Comparison of ENCODE assay signal across 11 mouse cellular contexts in genomic region chr5:91103943-91104665, GRCm38 (mm10). TPM values are rescaled to one million over a fixed set of nuclear protein-coding genes. Genes with fewer than 3 reads are reported as not detected.
DNase-seq lines count a peak whose midpoint lies in the region; ATAC-seq lines count a peak whose summit lies in the region.
"Had no signal": no experiment of that assay in that cellular context is flagged by ENCODE, and none has a peak within 500 bp of the region (broad histone marks: within the 10 kb centered on the region; RNA-seq: fewer than 3 reads in every experiment).

No protein-coding gene starts in this region.

- 0 out of 2 replicates have a peak, but pooled peaks cover 3% of the 10 kb centered on the region for H3K4me1 ChIP-seq in forebrain, embryonic 16.5 days (replicated peaks; ENCODE audit: control insufficient read depth, insufficient read depth, low read length)
- H3K4me1 ChIP-seq: neural tube, embryonic 13.5 days had no signal

- no peak overlapping the region for H3K27ac ChIP-seq in forebrain, embryonic 16.5 days (ENCODE audit: low read length)
- H3K27ac ChIP-seq: macrophage; neural tube, embryonic 13.5 days had no signal

- DNase-seq in adrenal gland, postnatal 14 days: peak; percentile 5
- no peak for DNase-seq in adrenal gland, adult (ENCODE audit: inconsistent age in 2 of 2, low spot score in 1 of 2)
- DNase-seq in layer of hippocampus, postnatal 10 days (ENCODE audit: low spot score in 2 of 2): peak; percentile 45 to 46
- no peak for DNase-seq in layer of hippocampus, adult 11-12 months (ENCODE audit: low spot score)
- DNase-seq in brain, embryonic 18.5 days (ENCODE audit: low read depth, low spot score): peak; percentile 24
- DNase-seq in thymus, postnatal 10 days (ENCODE audit: low spot score in 2 of 2): no peak
- no peak for DNase-seq in layer of hippocampus, adult 8-10 months (ENCODE audit: low spot score in 2 of 2)

- no peak overlapping the region for H3K4me2 ChIP-seq in forebrain, embryonic 16.5 days (ENCODE audit: low read length)
- H3K4me2 ChIP-seq: neural tube, embryonic 13.5 days had no signal

- WGBS in forebrain, embryonic 16.5 days: 65% methylated on average over 7 of the region's 7 CpGs

- H3K36me3 ChIP-seq in forebrain, embryonic 16.5 days (ENCODE audit: control insufficient read depth, insufficient read depth): no peaks in the 10 kb centered on the region
- H3K36me3 ChIP-seq: neural tube, embryonic 13.5 days had no signal

- peak; percentile 72 for ATAC-seq in forebrain, embryonic 16.5 days

- H3K27me3 ChIP-seq in forebrain, embryonic 16.5 days (replicated peaks; ENCODE audit: control insufficient read depth, insufficient read depth, low read length): no peaks in the 10 kb centered on the region
- H3K27me3 ChIP-seq: neural tube, embryonic 13.5 days had no signal

- no peaks in the 10 kb centered on the region for H3K9me3 ChIP-seq in forebrain, embryonic 16.5 days (ENCODE audit: control insufficient read depth, low read length)
- H3K9me3 ChIP-seq: neural tube, embryonic 13.5 days had no signal

- no peak overlapping the region for H3K4me3 ChIP-seq in forebrain, embryonic 16.5 days (replicated peaks; ENCODE audit: low read length)
- H3K4me3 ChIP-seq: neural tube, embryonic 13.5 days had no signal

- H3K9ac ChIP-seq in forebrain, embryonic 16.5 days (replicated peaks; ENCODE audit: low read depth, low read length): no peak overlapping the region
- H3K9ac ChIP-seq: neural tube, embryonic 13.5 days had no signal

RNA-seq across cellular contexts. Expression of gene Ereg, which starts 29.7 kb away (rescaled TPM):
- 0.07 TPM in 1 of 2 replicates, not detected in the other for total RNA-seq in adrenal gland, postnatal 14 days (2021)
- not detected for total RNA-seq in layer of hippocampus, postnatal 10 days (2021)
- polyA plus RNA-seq in forebrain, embryonic 16.5 days (2015; fragmentation: Nextera tagmentation; extraction: Ambion mirVana): not detected in 2 replicates
- not detected for total RNA-seq in layer of hippocampus, adult 8-10 months (2022)
- total RNA-seq: layer of hippocampus, adult 18-20 months had no signal
- polyA plus RNA-seq: macrophage; neural tube, embryonic 13.5 days had no signal

RNA-seq across cellular contexts. Expression of gene Areg, which starts 35.3 kb away (rescaled TPM):
- not detected in 2 replicates for total RNA-seq in adrenal gland, postnatal 14 days (2021)
- total RNA-seq in layer of hippocampus, postnatal 10 days (2021): under 1 TPM in 1 of 2 experiments, not detected in 1; 0.27 TPM
- not detected in 2 replicates for polyA plus RNA-seq in forebrain, embryonic 16.5 days (2015; fragmentation: Nextera tagmentation; extraction: Ambion mirVana)
- under 1 TPM in 2 of 4 experiments, not detected in 2; 0.35 to 0.45 TPM for total RNA-seq in layer of hippocampus, adult 8-10 months (2022)
- polyA plus RNA-seq: macrophage had no signal

Comparison
In these comparisons a context has a peak if more than half of its experiments do, and no peak if none do; other contexts are left out.
1. DNase-seq: peak in adrenal gland, postnatal 14 days (single experiment), layer of hippocampus, postnatal 10 days (2 of 2) and brain, embryonic 18.5 days (single experiment); none in adrenal gland, adult (0 of 2), layer of hippocampus, adult 11-12 months (single experiment), thymus, postnatal 10 days (0 of 2) and layer of hippocampus, adult 8-10 months (0 of 2).